Mouse (Mus musculus) midbrain, embryonic 14.5 days (tissue): Measurements from ENCODE around the gene Mbd6. TPM values are rescaled to one million over a fixed set of nuclear protein-coding genes. Genes with fewer than 3 reads are reported as not detected.

Source experiments
- ATAC-seq: fragments of 200-750 bp; cut with Nextera tagmentation; 2 replicates; pipeline ENCODE4 v1.8.0; 2017; ENCODE audit warnings: moderate number of reproducible peaks, moderate library complexity; ENCODE audit not compliant: low FRiP score, low TSS enrichment
- DNase-seq: peaks from one replicate; pipeline ENCODE4 v3.0.0-alpha.2; 2015
- H3K27ac ChIP-seq: fragments of 300-500 bp; sonication (generic); replicated peaks from 2 replicates; pipeline ENCODE4 v1.5.1; 2014; ENCODE audit warnings: mild to moderate bottlenecking, low read depth, low read length, moderate library complexity
- H3K27me3 ChIP-seq: fragments of 300-500 bp; sonication (generic); 2 replicates; pipeline ENCODE4 v1.6.1; 2014; ENCODE audit warnings: low read length, control low read depth, mixed read lengths; ENCODE audit not compliant: control insufficient read depth, insufficient read depth
- H3K36me3 ChIP-seq: fragments of 300-500 bp; sonication (generic); 2 replicates; pipeline ENCODE4 v1.6.1; 2014; ENCODE audit warnings: low read length, control low read depth; ENCODE audit not compliant: control insufficient read depth, insufficient read depth
- H3K4me1 ChIP-seq: fragments of 300-500 bp; sonication (generic); 2 replicates; pipeline ENCODE4 v1.6.1; 2014; ENCODE audit warnings: mild to moderate bottlenecking, antibody characterized with exemption, low read length, control low read depth; ENCODE audit not compliant: control insufficient read depth, insufficient read depth
- H3K4me2 ChIP-seq: fragments of 300-500 bp; sonication (generic); 2 replicates; pipeline ENCODE4 v1.6.1; 2014; ENCODE audit warnings: mild to moderate bottlenecking, low read length, moderate library complexity
- H3K4me3 ChIP-seq: fragments of 300-500 bp; sonication (generic); replicated peaks from 2 replicates; pipeline ENCODE4 v1.5.1; 2014; ENCODE audit warnings: low read depth, low read length
- H3K9ac ChIP-seq: fragments of 300-500 bp; sonication (generic); replicated peaks from 2 replicates; pipeline ENCODE4 v1.6.1; 2014; ENCODE audit warnings: mild to moderate bottlenecking, low read length, moderate library complexity
- H3K9me3 ChIP-seq: fragments of 300-500 bp; sonication (generic); 2 replicates; pipeline ENCODE4 v1.6.1; 2016; ENCODE audit warnings: low read length, control low read depth, mixed read lengths; ENCODE audit not compliant: control insufficient read depth
- WGBS: fragments of 180-500 bp; shearing (Covaris S2); extraction: QIAGEN DNeasy Blood & Tissue Kit; methylation state at CpG from one replicate; pipeline ENCODE4 v1.1.7; 2014; 5-methylcytosine and 5-hydroxymethylcytosine counted together
- polyA plus RNA-seq: library from polyadenylated mRNA; unstranded; fragments of >200 nt; fragmentation: Nextera tagmentation; extraction: Ambion mirVana; gene quantifications from 2 replicates; pipeline ENCODE4 v1.2.1, GENCODE M21; 2014

Mbd6 gene
- polyA plus RNA-seq, 1 experiment from 2014 or later: 18.0 TPM

- no peak overlapping the region for H3K4me3 ChIP-seq
- no peak overlapping the region for H3K9ac ChIP-seq
- no peak for DNase-seq
- H3K4me1 ChIP-seq: no peaks in the 10 kb centered on the region
- WGBS: 100% methylated on average over 1 of the region's 2 CpGs
- H3K4me2 ChIP-seq: no peak overlapping the region
- no peaks in the 10 kb centered on the region for H3K27me3 ChIP-seq
- H3K9me3 ChIP-seq: no peaks in the 10 kb centered on the region
- peaks cover 100% of the 10 kb centered on the region for H3K36me3 ChIP-seq
- H3K27ac ChIP-seq: no peak overlapping the region
- no peak for ATAC-seq
Observed at GRCm38 (mm10) chr10:127279730-127280129, 9.1 kb downstream of the Mbd6 start.

GRCm38 (mm10) chr10:127274261-127275022 lies 14.4 kb downstream of the Mbd6 start:
- 86% methylated on average over 11 of the region's 11 CpGs for WGBS
- Histone ChIP-seq H3K36me3 (peaks cover 97% of the 10 kb centered on the region), H3K4me3 (no peak overlapping the region), H3K27ac (no peak overlapping the region), H3K9me3 (no peaks in the 10 kb centered on the region), H3K9ac (no peak overlapping the region), H3K4me1 (no peaks in the 10 kb centered on the region), H3K4me2 (no peak overlapping the region), H3K27me3 (no peaks in the 10 kb centered on the region)
- DNase-seq (no peak), ATAC-seq (no peak)

GRCm38 (mm10) chr10:127272371-127272770 lies 16.4 kb downstream of the Mbd6 start:
- Histone ChIP-seq H3K4me1 (peaks cover 2% of the 10 kb centered on the region), H3K9ac (no peak overlapping the region), H3K9me3 (no peaks in the 10 kb centered on the region), H3K4me2 (no peak overlapping the region), H3K27ac (no peak overlapping the region), H3K27me3 (no peaks in the 10 kb centered on the region), H3K4me3 (no peak overlapping the region), H3K36me3 (peaks cover 91% of the 10 kb centered on the region)
- 92% methylated on average over 5 of the region's 5 CpGs for WGBS
- DNase-seq (no peak), ATAC-seq (no peak)

GRCm38 (mm10) chr10:127269884-127270283 lies 18.9 kb downstream of the Mbd6 start:
- WGBS: 76% methylated on average over 4 of the region's 4 CpGs

GRCm38 (mm10) chr10:127269036-127269435 lies 19.8 kb downstream of the Mbd6 start:
- DNase-seq (no peak), ATAC-seq (no peak)
- Histone ChIP-seq H3K4me3 (no peak overlapping the region), H3K27me3 (no peaks in the 10 kb centered on the region), H3K27ac (no peak overlapping the region), H3K4me1 (peaks cover 11% of the 10 kb centered on the region), H3K4me2 (no peak overlapping the region), H3K36me3 (peaks cover 58% of the 10 kb centered on the region), H3K9ac (no peak overlapping the region), H3K9me3 (no peaks in the 10 kb centered on the region)
- whole genome bisulfite sequencing: 76% methylated on average over 12 of the region's 12 CpGs

More at GRCm38 (mm10) chr10:127269884-127270283, 18.9 kb downstream of the Mbd6 start:
- Histone ChIP-seq H3K27me3 (no peaks in the 10 kb centered on the region), H3K27ac (no peak overlapping the region), H3K9ac (no peak overlapping the region; the same call in 1 of the 2 replicates), H3K4me1 (peaks cover 11% of the 10 kb centered on the region), H3K4me2 (no peak overlapping the region), H3K9me3 (no peaks in the 10 kb centered on the region), H3K36me3 (peaks cover 67% of the 10 kb centered on the region), H3K4me3 (no peak overlapping the region)
- ATAC-seq (no peak), DNase-seq (no peak)

- DNase-seq: no peak
- no peak for ATAC-seq
- H3K9ac ChIP-seq: no peak overlapping the region; the same call in 1 of the 2 replicates
- no peaks in the 10 kb centered on the region for H3K27me3 ChIP-seq
- H3K4me3 ChIP-seq: no peak overlapping the region
- 88% methylated on average over 5 of the region's 5 CpGs for WGBS
- H3K9me3 ChIP-seq: no peaks in the 10 kb centered on the region
- H3K4me2 ChIP-seq: no peak overlapping the region
- peaks cover 11% of the 10 kb centered on the region for H3K4me1 ChIP-seq
- no peak overlapping the region for H3K27ac ChIP-seq
- H3K36me3 ChIP-seq: peaks cover 53% of the 10 kb centered on the region
Observed at GRCm38 (mm10) chr10:127268401-127268800, 20.4 kb downstream of the Mbd6 start.

GRCm38 (mm10) chr10:127267318-127267717 lies 21.5 kb downstream of the Mbd6 start:
- Histone ChIP-seq H3K27ac (no peak overlapping the region), H3K36me3 (peaks cover 42% of the 10 kb centered on the region), H3K4me3 (peak overlapping the region; percentile 100), H3K4me1 (peaks cover 14% of the 10 kb centered on the region), H3K9ac (peak overlapping the region; percentile 100), H3K4me2 (peak overlapping the region; percentile 96), H3K9me3 (no peaks in the 10 kb centered on the region), H3K27me3 (no peaks in the 10 kb centered on the region)
- no peak for DNase-seq
- ATAC-seq: no peak
- WGBS: 69% methylated on average over 5 of the region's 5 CpGs

GRCm38 (mm10) chr10:127266112-127267091 lies 22.4 kb downstream of the Mbd6 start, which contains the start of gene Dctn2:
Gene Dctn2, plus strand, starts transcription at chr10:127266368.
- H3K36me3 ChIP-seq: peaks cover 33% of the 10 kb centered on the region
- peak within 1 kb of the TSS; percentile 100 for H3K4me3 ChIP-seq
- no peaks in the 10 kb centered on the region for H3K27me3 ChIP-seq
- peak within 1 kb of the TSS; percentile 95 for H3K27ac ChIP-seq
- no peaks in the 10 kb centered on the region for H3K9me3 ChIP-seq
- peaks cover 19% of the 10 kb centered on the region for H3K4me1 ChIP-seq
- H3K9ac ChIP-seq: peak within 1 kb of the TSS; percentile 100
- peak; percentile 96 for ATAC-seq
- DNase-seq: peak; percentile 96
- WGBS: under 1% methylated on average over 70 of the region's 70 CpGs
- peak within 1 kb of the TSS; percentile 96 for H3K4me2 ChIP-seq
